Mouse (Mus musculus): ENCODE data around the gene Csf3r.

- TF ChIP-seq POLR2A (IDR thresholded peaks at IDR 0.05; ENCODE audit: borderline replicate concordance, control insufficient read depth, low read depth, low read length) (no peak), CTCF (IDR thresholded peaks at IDR 0.05; ENCODE audit: control insufficient read depth, insufficient read depth, low read length) (no peak)
These were observed 44.5 kb downstream of the Csf3r start for GRCm38 (mm10) chr4:126068842-126069241.
